Mouse (Mus musculus): ENCODE results near the gene Olfr1395.

DNA sequence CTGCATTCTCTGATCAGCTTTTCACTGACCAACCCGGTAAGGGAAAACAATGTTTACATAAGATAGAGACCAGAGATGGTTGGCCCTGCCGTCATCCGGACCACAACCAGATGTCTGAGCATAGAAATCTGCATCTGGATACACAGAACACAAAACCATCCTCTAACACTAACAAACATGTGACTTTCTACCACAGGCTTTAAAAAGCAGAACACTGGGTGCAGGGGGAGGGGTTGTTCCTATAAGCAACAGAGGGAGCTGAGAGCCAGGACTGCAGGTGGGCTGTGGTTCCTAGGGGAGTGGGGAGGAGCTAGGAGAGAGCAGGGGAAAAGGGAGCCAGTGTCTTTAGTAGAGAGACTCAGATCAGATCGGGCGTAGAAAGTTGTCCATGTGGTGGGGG is 40.6 kb upstream of the Olfr1395 start:
- TF ChIP-seq CTCF (IDR thresholded peaks at IDR 0.05; ENCODE audit: low read depth): no peak
- TF ChIP-seq EP300 (IDR thresholded peaks at IDR 0.05; ENCODE audit: low read depth): no peak

Data from liver, embryonic 14.5 days (tissue).